Mouse (Mus musculus): ENCODE data around the gene Nfrkb. TPM values are rescaled to one million over a fixed set of nuclear protein-coding genes. Genes with fewer than 3 reads are reported as not detected.

The Nfrkb gene
- polyA plus RNA-seq, 1 experiment from 2014 or later, result 20.2 TPM

DNA sequence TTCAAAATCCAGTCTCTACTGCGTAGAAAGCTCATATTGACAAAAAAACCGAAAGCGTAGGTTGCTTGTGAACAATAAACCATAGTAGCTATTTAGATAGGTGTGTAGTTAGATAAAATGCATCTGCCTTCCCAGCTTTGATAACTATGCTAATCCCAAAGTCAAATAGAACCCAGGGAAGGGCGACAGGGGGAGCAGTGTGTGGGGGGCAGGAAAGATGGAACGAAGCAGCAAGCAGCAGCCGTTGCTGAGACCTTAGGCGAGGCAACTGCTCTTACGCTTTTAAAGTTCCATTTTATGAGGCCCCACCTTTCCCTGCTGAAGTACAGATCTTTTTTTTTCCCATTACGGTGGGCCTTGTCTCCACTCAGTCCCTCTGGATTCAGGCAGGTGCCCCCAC, 77.2 kb downstream of the Nfrkb start:
- no peak for ATAC-seq (ENCODE audit: borderline replicate concordance, extremely low read depth, low FRiP score, low TSS enrichment)
- Histone ChIP-seq H3K9ac (no peak overlapping the region), H3K36me3 (no peaks in the 10 kb centered on the region), H3K4me1 (no peaks in the 10 kb centered on the region), H3K9me3 (no peaks in the 10 kb centered on the region), H3K27me3 (peaks cover 34% of the 10 kb centered on the region), H3K4me2 (no peak overlapping the region), H3K4me3 (no peak overlapping the region), H3K27ac (no peak overlapping the region)
- WGBS, result 44% methylated on average over 9 of the region's 9 CpGs

DNA sequence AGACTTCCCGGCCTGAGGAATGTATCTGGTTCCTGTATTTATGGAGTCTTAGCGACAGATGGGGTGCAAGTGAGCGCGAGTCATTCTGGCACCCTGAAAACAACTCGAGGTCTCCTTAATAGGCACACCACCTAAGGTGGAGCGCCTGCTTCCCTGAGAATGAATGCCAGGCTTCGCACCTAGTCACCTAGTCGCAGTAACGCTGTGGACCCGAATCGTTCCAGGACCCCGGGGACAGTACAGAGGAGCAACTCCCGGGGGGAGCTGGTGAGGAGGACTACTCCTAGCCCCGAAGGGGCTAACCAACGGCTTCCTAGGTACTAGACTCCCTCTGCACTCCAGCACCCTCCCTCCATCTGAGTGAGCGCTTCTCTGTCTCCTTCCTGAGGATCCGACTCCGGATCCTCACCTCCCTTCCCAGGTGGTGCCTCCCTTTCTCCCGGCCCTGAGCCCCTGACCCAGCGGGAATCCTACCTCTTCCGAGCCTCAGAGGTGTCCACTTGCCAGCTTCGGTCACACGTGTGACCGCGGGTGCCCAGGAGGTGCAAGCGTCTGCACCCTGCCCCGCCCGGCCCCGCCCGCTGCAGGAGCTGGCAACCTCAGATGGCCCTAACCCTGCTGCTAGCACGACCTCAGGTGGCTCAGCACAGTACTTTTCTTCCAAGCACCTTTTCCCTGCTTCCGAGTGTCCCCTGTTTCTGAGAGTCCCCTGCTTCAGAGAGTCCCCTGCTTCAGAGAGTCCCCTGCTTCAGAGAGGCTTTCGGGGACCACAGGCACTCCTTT, 77.9 kb downstream of the Nfrkb start, which contains the start of gene Tmem45b:
Gene Tmem45b (minus strand): TSS at position 771 of the 783 bp plus-strand sequence.
- Histone ChIP-seq H3K36me3 (no peaks in the 10 kb centered on the region), H3K9ac (no peak within 1 kb of the TSS), H3K27me3 (peaks cover 34% of the 10 kb centered on the region), H3K4me2 (peak within 1 kb of the TSS; percentile 45), H3K4me1 (no peaks in the 10 kb centered on the region), H3K27ac (no peak within 1 kb of the TSS), H3K4me3 (0 out of 2 replicates have a peak within 1 kb of the TSS, but pooled peaks have one; percentile 8), H3K9me3 (no peaks in the 10 kb centered on the region)
- 8% methylated on average over 33 of the region's 33 CpGs for WGBS
- peak; percentile 27 for ATAC-seq (ENCODE audit: borderline replicate concordance, extremely low read depth, low FRiP score, low TSS enrichment)

Other genes starting within 250 kb of the Nfrkb start
- 446 and 476 TPM in 2 replicates for gene Aplp2, start 174.4 kb upstream of the Nfrkb start, polyA plus RNA-seq (2015; fragmentation: Nextera tagmentation; extraction: Ambion mirVana)
- 3.9 and 4.6 TPM in 2 replicates for gene Prdm10, start 105.7 kb upstream of the Nfrkb start, polyA plus RNA-seq (2015; fragmentation: Nextera tagmentation; extraction: Ambion mirVana)
- gene Tmem45b, start 78.3 kb downstream of the Nfrkb start, polyA plus RNA-seq (2015; fragmentation: Nextera tagmentation; extraction: Ambion mirVana), result 0.21 and 0.36 TPM in 2 replicates

All from lung, embryonic 15.5 days (tissue).